Mouse (Mus musculus) liver, embryonic 15.5 days (tissue): ENCODE measurements at regions not wholly inside any gene's neighbourhood (a gene's known extent, or its start where the extent isn't known, plus 50 kb on each side); places are given as distances from the start of the nearest gene placed in this dataset.

Experiments
- ATAC-seq: fragments of 200-750 bp; cut with Nextera tagmentation; 2 replicates; pipeline ENCODE4 v1.8.0; 2017; ENCODE audit warnings: moderate number of reproducible peaks, mild to moderate bottlenecking, moderate library complexity; ENCODE audit not compliant: insufficient read depth
- H3K27ac ChIP-seq: fragments of 300-500 bp; sonication (generic); replicated peaks from 2 replicates; pipeline ENCODE4 v1.5.1; 2015; ENCODE audit warnings: mild to moderate bottlenecking, inconsistent platforms
- H3K27me3 ChIP-seq: fragments of 300-500 bp; sonication (generic); 2 replicates; pipeline ENCODE4 v1.6.1; 2015; ENCODE audit warnings: mild to moderate bottlenecking, inconsistent platforms
- H3K36me3 ChIP-seq: fragments of 300-500 bp; sonication (generic); replicated peaks from 2 replicates; pipeline ENCODE4 v1.6.1; 2015; ENCODE audit warnings: moderate library complexity, mild to moderate bottlenecking, inconsistent platforms
- H3K4me1 ChIP-seq: fragments of 300-500 bp; sonication (generic); replicated peaks from 2 replicates; pipeline ENCODE4 v1.6.1; 2015; ENCODE audit warnings: inconsistent platforms
- H3K4me2 ChIP-seq: fragments of 300-500 bp; sonication (generic); 2 replicates; pipeline ENCODE4 v1.6.1; 2015; ENCODE audit warnings: moderate library complexity, mild to moderate bottlenecking, inconsistent platforms
- H3K4me3 ChIP-seq: fragments of 300-500 bp; sonication (generic); replicated peaks from 2 replicates; pipeline ENCODE4 v1.5.1; 2015; ENCODE audit warnings: mild to moderate bottlenecking, inconsistent platforms
- H3K9ac ChIP-seq: fragments of 300-500 bp; sonication (generic); 2 replicates; pipeline ENCODE4 v1.6.1; 2015; ENCODE audit warnings: moderate library complexity, mild to moderate bottlenecking, inconsistent platforms
- H3K9me3 ChIP-seq: fragments of 300-500 bp; sonication (generic); replicated peaks from 2 replicates; pipeline ENCODE4 v1.6.1; 2016; ENCODE audit warnings: inconsistent platforms
- WGBS: fragments of 180-500 bp; shearing (Covaris S2); methylation state at CpG from one replicate; pipeline ENCODE4 v1.1.7; 2015; ENCODE audit warnings: mixed read lengths; ENCODE audit not compliant: insufficient replicate concordance; 5-methylcytosine and 5-hydroxymethylcytosine counted together

DNA sequence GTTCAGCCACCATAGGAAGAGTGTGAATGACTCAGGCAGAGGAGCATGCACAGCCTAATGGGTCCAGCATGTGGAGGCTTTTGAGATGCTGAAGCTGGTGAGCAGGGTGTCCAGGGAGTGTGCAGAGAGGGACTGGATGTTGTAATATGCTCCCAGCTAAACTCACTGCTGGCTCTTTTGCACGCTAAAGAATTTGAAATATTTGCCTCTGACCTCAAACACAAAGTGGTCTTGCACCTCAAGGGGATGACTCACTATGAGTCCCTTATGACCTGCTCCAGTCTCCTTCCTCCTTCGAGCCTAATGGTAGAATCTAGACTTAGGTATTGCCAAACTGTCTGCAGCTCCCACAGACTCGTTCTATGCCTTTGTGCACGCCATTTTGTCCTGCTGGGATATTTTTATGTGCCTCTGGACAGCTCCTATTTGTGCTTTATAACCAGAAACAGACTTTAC, 55.0 kb upstream of the Slit3 start:
- 29% methylated on average over 4 of the region's 4 CpGs for WGBS

DNA sequence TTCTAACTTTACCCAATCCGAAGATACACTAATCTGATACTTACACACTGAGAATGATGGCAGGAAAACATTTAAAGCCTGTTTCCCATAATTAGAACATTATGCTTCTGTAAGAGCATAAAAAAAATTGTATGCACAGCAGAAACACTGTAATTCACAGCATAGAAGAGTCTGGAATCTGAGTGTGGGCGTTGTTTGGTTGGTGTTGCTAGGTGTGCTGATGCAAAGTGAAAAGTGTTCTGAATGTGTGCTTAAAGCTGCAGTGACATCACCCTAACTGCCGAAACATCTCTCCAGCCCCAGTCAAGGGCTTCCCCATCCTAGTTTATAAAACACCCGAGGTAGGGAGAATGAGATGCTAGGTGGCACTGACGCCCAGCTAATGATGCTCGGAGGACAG, 63.2 kb upstream of the Slit3 start:
- no peak for ATAC-seq
- WGBS = 65% methylated on average over 6 of the region's 6 CpGs
- H3K27me3 ChIP-seq = no peaks in the 10 kb centered on the region
- no peak overlapping the region for H3K27ac ChIP-seq
- H3K9ac ChIP-seq = no peak overlapping the region
- no peak overlapping the region for H3K4me3 ChIP-seq
- H3K36me3 ChIP-seq = no peaks in the 10 kb centered on the region
- H3K9me3 ChIP-seq = no peaks in the 10 kb centered on the region
- H3K4me1 ChIP-seq = no peaks in the 10 kb centered on the region
- H3K4me2 ChIP-seq = no peak overlapping the region

More for the DNA sequence above, 55.0 kb upstream of the Slit3 start:
- H3K27me3 ChIP-seq = no peaks in the 10 kb centered on the region
- H3K9me3 ChIP-seq = no peaks in the 10 kb centered on the region
- H3K27ac ChIP-seq = no peak overlapping the region
- no peak overlapping the region for H3K4me2 ChIP-seq
- no peaks in the 10 kb centered on the region for H3K36me3 ChIP-seq
- ATAC-seq = no peak
- no peak overlapping the region for H3K4me3 ChIP-seq
- no peak overlapping the region for H3K9ac ChIP-seq
- H3K4me1 ChIP-seq = no peaks in the 10 kb centered on the region

DNA sequence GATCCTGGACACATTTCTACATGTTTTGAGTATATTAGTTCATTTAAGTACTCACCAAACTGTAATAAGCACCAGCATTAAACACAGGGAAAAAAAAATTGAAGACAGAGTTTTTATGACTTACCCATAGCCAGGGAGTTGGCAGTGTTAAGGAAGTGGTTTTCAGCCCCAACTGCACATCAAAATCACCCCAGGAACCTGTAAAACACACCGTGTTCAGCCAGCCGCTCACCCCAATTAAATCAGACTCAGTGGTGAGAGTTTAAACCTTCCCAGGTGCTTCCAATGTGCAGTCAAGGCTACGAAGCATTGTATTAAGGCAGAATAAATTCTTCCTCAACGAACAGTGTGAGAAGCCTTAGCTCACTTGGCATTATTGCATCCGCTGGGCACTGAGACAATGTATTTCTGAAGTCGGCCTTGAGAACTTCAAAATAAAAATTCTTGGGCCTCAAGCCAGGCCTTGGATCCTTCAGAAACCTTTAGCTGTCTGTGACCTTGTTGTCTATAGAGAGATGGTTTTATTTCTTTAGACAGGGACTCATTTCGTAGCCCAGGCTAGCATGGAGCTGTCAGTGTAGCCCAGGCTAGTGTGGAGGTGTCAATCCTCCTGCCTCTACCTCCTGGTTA, 65.4 kb upstream of the Slit3 start:
- H3K27me3 ChIP-seq = no peaks in the 10 kb centered on the region
- no peaks in the 10 kb centered on the region for H3K9me3 ChIP-seq
- H3K4me3 ChIP-seq = no peak overlapping the region
- WGBS = 58% methylated on average over 7 of the region's 7 CpGs
- H3K36me3 ChIP-seq = no peaks in the 10 kb centered on the region
- H3K4me2 ChIP-seq = no peak overlapping the region
- H3K9ac ChIP-seq = no peak overlapping the region
- no peak overlapping the region for H3K27ac ChIP-seq
- no peaks in the 10 kb centered on the region for H3K4me1 ChIP-seq
- ATAC-seq = no peak

DNA sequence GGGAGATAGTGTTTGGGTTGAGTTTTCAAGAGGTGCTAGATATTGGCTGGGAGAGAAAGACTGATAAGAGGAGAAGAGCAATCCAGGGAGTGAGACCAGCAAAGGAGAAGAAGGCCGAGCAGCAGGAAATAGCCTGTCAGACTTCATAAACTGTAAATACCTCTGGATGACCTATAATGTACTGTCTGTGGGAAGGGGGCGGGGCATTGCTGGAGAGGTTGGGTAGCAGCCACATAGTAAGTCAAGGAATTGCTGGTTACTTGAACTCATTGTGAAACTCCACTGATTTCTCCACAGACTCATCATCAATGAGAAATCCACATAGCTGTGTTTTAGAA, 67.4 kb upstream of the Slit3 start:
- no peaks in the 10 kb centered on the region for H3K36me3 ChIP-seq
- no peaks in the 10 kb centered on the region for H3K4me1 ChIP-seq
- H3K9me3 ChIP-seq = no peaks in the 10 kb centered on the region
- H3K9ac ChIP-seq = no peak overlapping the region
- ATAC-seq = no peak
- no peak overlapping the region for H3K4me3 ChIP-seq
- no peak overlapping the region for H3K27ac ChIP-seq
- WGBS = 29% methylated on average over 2 of the region's 2 CpGs
- no peaks in the 10 kb centered on the region for H3K27me3 ChIP-seq
- H3K4me2 ChIP-seq = no peak overlapping the region

DNA sequence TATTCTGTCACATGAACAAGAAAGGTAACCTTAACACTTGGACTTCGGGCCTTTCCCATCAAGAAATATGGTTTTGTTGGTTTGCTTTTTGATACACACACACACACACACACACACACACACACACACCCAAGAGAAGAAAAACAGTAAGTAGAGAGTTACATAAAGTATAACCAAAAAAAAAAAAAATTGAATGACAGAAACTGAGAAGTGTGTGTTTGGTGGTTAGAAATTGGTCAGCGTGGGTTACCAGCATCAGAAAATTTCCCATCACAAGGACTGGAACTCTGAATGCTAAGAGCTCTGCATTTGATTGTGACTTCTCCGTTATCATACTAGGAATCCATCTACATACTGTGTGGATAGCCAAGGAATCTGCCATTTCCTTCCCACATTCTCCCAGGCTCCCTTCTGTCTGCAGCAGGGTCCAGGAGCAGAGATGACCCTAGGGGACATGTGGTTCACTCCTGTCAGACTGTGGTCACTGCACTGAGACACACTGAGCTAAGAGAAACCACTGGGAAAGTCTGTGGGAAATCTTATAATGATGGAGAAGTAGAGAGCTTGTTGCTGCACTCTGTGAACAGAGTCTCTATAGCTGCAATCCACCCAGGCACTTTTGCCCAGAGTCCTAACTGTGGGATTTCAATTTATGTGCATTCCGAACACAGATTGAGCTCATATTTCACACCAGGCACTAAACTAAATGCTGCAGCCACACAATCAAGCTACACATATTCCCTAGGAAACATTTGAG, 68.0 kb upstream of the Slit3 start:
- no peaks in the 10 kb centered on the region for H3K27me3 ChIP-seq
- no peak overlapping the region for H3K4me2 ChIP-seq
- H3K9me3 ChIP-seq = no peaks in the 10 kb centered on the region
- no peaks in the 10 kb centered on the region for H3K36me3 ChIP-seq
- WGBS = 46% methylated on average over 4 of the region's 4 CpGs
- H3K4me3 ChIP-seq = no peak overlapping the region
- no peak overlapping the region for H3K27ac ChIP-seq
- H3K4me1 ChIP-seq = no peaks in the 10 kb centered on the region
- H3K9ac ChIP-seq = no peak overlapping the region
- ATAC-seq = no peak

DNA sequence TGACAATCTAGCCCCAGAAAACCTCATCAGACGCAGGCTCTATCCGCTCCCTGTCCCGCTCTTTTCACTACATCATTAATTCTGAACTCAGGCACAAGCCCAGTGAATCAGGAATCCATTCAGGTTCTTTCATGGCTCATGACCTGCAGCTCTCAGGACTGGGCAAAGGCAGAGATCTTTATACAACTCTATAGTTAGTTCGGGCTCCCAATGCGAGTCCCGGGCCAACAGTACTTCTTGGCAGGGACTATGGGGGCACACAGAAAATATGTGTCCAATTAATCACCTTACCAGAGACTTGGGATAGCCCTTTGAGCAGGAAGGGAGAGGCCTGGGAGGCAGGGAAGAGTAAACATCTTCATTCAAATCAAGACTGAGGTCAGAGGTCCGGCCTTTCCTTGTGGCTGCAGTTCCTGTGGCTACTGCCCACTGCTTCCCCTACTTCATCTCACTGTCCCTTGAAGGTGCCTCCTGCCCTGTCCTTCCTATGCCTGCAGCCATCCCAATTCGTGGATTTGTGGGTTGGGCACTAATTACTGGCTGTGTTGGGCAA, 71.3 kb upstream of the Slit3 start:
- Histone ChIP-seq H3K27me3 (no peaks in the 10 kb centered on the region), H3K9ac (no peak overlapping the region), H3K4me3 (no peak overlapping the region), H3K36me3 (no peaks in the 10 kb centered on the region), H3K27ac (no peak overlapping the region), H3K4me1 (no peaks in the 10 kb centered on the region), H3K4me2 (no peak overlapping the region), H3K9me3 (no peaks in the 10 kb centered on the region)
- 69% methylated on average over 8 of the region's 8 CpGs for WGBS
- no peak for ATAC-seq

DNA sequence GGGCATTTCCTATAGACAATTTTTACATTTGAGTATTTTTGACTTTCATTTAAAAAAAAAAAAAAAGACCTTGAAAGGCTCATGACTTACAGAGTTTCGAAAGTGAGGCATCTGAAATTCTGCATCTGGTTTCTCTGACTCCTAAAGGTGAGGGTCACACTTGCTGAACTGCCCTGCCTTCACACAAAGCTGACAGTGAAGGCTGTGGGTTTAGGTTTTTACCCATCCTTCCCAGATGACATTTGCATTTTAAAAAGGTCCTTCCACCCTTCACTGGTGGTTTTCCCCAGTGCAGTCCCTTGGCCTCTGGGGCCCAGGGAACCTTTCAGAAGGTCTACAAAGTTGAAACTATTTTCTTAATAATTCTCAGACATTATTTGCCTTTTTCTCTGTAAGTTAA, 76.4 kb upstream of the Slit3 start:
- WGBS = 61% methylated on average over 1 of the region's 1 CpGs

DNA sequence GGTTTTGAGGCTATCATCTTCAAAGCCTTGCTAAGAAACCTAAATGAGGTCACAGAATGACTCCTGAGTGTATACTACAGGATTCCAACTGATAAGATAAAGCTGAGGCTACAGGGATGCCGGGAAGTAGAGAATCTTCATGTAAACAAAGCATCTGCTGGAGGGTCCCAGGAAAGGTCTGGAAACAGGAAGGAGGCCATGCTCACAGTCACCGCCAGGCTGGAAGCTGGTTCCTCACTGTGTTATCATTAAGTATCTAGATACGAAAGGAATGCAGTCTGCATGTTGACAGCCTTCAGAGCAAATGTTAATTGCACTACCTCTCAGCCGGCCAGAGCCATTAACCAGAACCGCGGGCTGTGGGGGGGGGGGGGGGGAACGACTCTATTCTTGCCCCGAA, 96.6 kb upstream of the Slit3 start:
- no peak overlapping the region; the same call in 1 of the 2 replicates for H3K4me2 ChIP-seq
- WGBS = 8% methylated on average over 8 of the region's 8 CpGs
- no peaks in the 10 kb centered on the region for H3K9me3 ChIP-seq
- no peak overlapping the region for H3K4me3 ChIP-seq
- no peaks in the 10 kb centered on the region for H3K36me3 ChIP-seq
- no peak for ATAC-seq
- no peak overlapping the region for H3K9ac ChIP-seq
- no peak overlapping the region for H3K27ac ChIP-seq
- no peaks in the 10 kb centered on the region for H3K4me1 ChIP-seq
- no peaks in the 10 kb centered on the region for H3K27me3 ChIP-seq

More for the DNA sequence above, 76.4 kb upstream of the Slit3 start:
- Histone ChIP-seq H3K36me3 (no peaks in the 10 kb centered on the region), H3K27me3 (no peaks in the 10 kb centered on the region), H3K9ac (no peak overlapping the region), H3K27ac (no peak overlapping the region), H3K9me3 (no peaks in the 10 kb centered on the region), H3K4me1 (no peaks in the 10 kb centered on the region), H3K4me2 (no peak overlapping the region), H3K4me3 (no peak overlapping the region)
- no peak for ATAC-seq

DNA sequence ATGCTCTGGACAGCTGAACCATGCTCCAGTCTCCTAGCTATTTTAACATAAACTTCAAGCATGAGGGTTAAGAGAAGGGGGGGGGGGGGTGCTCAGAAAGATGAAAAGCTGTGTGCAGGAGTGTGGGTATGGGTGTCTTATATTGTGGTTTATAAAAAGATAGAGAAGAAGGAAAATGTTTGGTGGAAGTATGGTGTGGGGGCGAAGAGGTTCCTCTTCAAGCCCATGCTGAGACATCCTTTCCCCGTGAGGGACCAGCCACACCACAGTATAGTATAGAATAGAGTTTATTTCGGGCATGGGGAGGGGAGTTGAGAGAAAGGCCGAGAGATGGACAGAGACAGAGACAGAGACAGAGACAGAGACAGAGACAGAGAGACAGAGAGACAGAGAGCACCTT, 97.2 kb upstream of the Slit3 start:
- WGBS = 37% methylated on average over 4 of the region's 4 CpGs

DNA sequence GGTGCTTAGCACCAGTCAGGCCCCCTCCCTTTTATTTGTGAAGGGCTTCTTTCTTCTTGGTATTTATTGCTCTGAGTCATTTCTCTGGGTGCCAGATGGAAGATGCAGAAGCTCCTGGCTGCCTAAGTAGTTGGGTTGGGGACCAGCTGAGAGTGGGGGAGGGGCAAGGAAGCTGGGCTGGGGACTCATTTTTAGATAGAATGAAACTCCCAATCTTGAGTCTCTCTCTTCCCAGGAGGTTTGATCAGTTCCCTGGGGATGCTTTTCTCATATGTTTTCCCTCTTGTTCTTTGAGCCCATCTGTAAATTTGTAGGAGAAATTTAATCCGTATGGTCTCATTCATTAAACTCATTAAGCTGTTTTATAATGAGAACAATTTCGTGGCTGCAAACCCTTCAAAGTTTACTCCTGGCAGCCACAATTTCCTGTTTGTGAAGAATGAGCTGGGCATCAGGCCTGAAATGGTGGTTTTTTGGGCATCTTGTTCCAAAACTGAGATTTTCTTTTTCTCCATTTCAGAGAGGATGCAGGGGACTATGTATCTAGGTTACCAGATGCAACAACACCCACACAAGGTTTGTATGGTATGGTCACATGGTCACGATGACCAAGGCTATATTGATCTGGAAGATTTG, 98.9 kb upstream of the Slit3 start:
- Histone ChIP-seq H3K27me3 (no peaks in the 10 kb centered on the region), H3K9ac (no peak overlapping the region), H3K36me3 (no peaks in the 10 kb centered on the region), H3K4me2 (no peak overlapping the region), H3K4me1 (no peaks in the 10 kb centered on the region), H3K9me3 (no peaks in the 10 kb centered on the region), H3K4me3 (no peak overlapping the region), H3K27ac (no peak overlapping the region)
- WGBS = 37% methylated on average over 3 of the region's 3 CpGs
- no peak for ATAC-seq

More for the DNA sequence above, 97.2 kb upstream of the Slit3 start:
- no peaks in the 10 kb centered on the region for H3K36me3 ChIP-seq
- no peaks in the 10 kb centered on the region for H3K9me3 ChIP-seq
- H3K4me3 ChIP-seq = no peak overlapping the region
- no peak overlapping the region for H3K9ac ChIP-seq
- no peaks in the 10 kb centered on the region for H3K4me1 ChIP-seq
- H3K27ac ChIP-seq = no peak overlapping the region
- no peak for ATAC-seq
- H3K4me2 ChIP-seq = no peak overlapping the region
- no peaks in the 10 kb centered on the region for H3K27me3 ChIP-seq

DNA sequence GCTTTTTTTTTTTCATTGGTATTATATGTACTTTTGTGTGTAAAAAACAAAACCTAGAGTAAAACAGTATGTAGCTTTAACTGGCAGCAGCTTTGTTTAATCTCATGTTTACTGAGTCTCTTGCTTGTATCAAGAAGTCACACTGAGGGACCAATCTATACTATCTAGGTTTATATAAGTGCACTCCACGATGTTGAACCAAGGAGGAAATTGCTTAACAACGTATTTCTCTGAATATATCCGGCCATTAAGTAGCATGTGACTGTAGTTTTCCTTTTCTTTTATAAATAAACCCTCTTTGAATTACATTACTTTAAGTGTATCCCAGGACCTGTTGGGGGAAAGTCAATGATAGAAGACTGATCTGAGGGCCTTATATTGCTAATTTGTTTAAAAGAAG, 104.0 kb upstream of the Slit3 start:
- H3K27ac ChIP-seq = no peak overlapping the region
- no peaks in the 10 kb centered on the region for H3K36me3 ChIP-seq
- 21% methylated on average over 3 of the region's 3 CpGs for WGBS
- H3K9me3 ChIP-seq = no peaks in the 10 kb centered on the region
- no peak overlapping the region for H3K9ac ChIP-seq
- H3K4me1 ChIP-seq = no peaks in the 10 kb centered on the region
- H3K27me3 ChIP-seq = no peaks in the 10 kb centered on the region
- H3K4me2 ChIP-seq = no peak overlapping the region
- no peak overlapping the region for H3K4me3 ChIP-seq
- no peak for ATAC-seq
